Mouse (Mus musculus) left cerebral cortex, adult 11 months (tissue): Measurements from ENCODE around the gene Nup214.

Source experiments
- DNase-seq: peaks from one replicate; pipeline ENCODE4 v3.0.0; 2022; ENCODE audit warnings: low spot score

Nup214 gene

GRCm38 (mm10) chr2:32102944-32103343 is 128.7 kb downstream of the Nup214 start:
- no peak for DNase-seq

GRCm38 (mm10) chr2:32103557-32103956 is 129.3 kb downstream of the Nup214 start:
- no peak for DNase-seq
